Mouse (Mus musculus) liver, postnatal 0 days (tissue): ENCODE measurements around the gene Phactr2. TPM values are rescaled to one million over a fixed set of nuclear protein-coding genes. Genes with fewer than 3 reads are reported as not detected.
"Not testable (repeated sequence)": the region's sequence is repeated elsewhere in the genome, so short reads cannot be mapped to it uniquely, and the experiment has no call there.

Experiments used
- ATAC-seq: fragments of 200-750 bp; cut with Nextera tagmentation; 2 replicates; pipeline ENCODE4 v1.8.0; 2017; ENCODE audit warnings: mild to moderate bottlenecking, moderate library complexity
- DNase-seq: peaks from one replicate; pipeline ENCODE4 v3.0.0-alpha.2; 2016
- H3K27ac ChIP-seq: fragments of 300-500 bp; sonication (generic); 2 replicates; pipeline ENCODE4 v1.5.1; 2014; ENCODE audit warnings: antibody characterized with exemption, moderate library complexity, mild to moderate bottlenecking, low read depth
- H3K27me3 ChIP-seq: fragments of 300-500 bp; sonication (generic); 2 replicates; pipeline ENCODE4 v1.6.1; 2014; ENCODE audit warnings: low read length, control low read depth, mixed read lengths; ENCODE audit not compliant: insufficient read depth
- H3K36me3 ChIP-seq: fragments of 300-500 bp; sonication (generic); replicated peaks from 2 replicates; pipeline ENCODE4 v1.6.1; 2014; ENCODE audit warnings: mild to moderate bottlenecking, control low read depth, low read length, moderate library complexity, mixed read lengths; ENCODE audit not compliant: insufficient read depth
- H3K4me1 ChIP-seq: fragments of 300-500 bp; sonication (generic); 2 replicates; pipeline ENCODE4 v1.6.1; 2014; ENCODE audit warnings: antibody characterized with exemption, mild to moderate bottlenecking, control low read depth; ENCODE audit not compliant: insufficient read depth
- H3K4me2 ChIP-seq: fragments of 300-500 bp; sonication (generic); 2 replicates; pipeline ENCODE4 v1.6.1; 2014; ENCODE audit warnings: low read depth, mild to moderate bottlenecking, low read length, moderate library complexity, mixed read lengths
- H3K4me3 ChIP-seq: fragments of 300-500 bp; sonication (generic); 2 replicates; pipeline ENCODE4 v1.5.1; 2014; ENCODE audit warnings: low read depth, low read length
- H3K9ac ChIP-seq: fragments of 300-500 bp; sonication (generic); replicated peaks from 2 replicates; pipeline ENCODE4 v1.6.1; 2014; ENCODE audit warnings: mild to moderate bottlenecking, moderate library complexity
- H3K9me3 ChIP-seq: fragments of 300-500 bp; sonication (generic); 2 replicates; pipeline ENCODE4 v1.6.1; 2016; ENCODE audit warnings: mild to moderate bottlenecking, control low read depth, low read length, mixed read lengths
- CTCF ChIP-seq: sonication (generic); IDR thresholded peaks from 2 replicates; pipeline ENCODE4 v1.5.1; 2016; ENCODE audit warnings: antibody characterized with exemption, low read depth
- EP300 ChIP-seq: IDR thresholded peaks from 2 replicates; pipeline ENCODE4 v1.6.1; 2016; ENCODE audit warnings: antibody characterized with exemption, low read depth, mild to moderate bottlenecking
- WGBS: fragments of 180-500 bp; shearing (Covaris S2); extraction: QIAGEN DNeasy Blood & Tissue Kit; methylation state at CpG from one replicate; pipeline ENCODE4 v1.1.7; 2014; ENCODE audit not compliant: insufficient replicate concordance; 5-methylcytosine and 5-hydroxymethylcytosine counted together
- polyA plus RNA-seq: library from polyadenylated mRNA; unstranded; fragments of >200 nt; fragmentation: Nextera tagmentation; extraction: Ambion mirVana; gene quantifications from 2 replicates; pipeline ENCODE4 v1.2.1, GENCODE M21; 2015

The Phactr2 gene
- polyA plus RNA-seq = 4.9 and 5.4 TPM in 2 replicates

GRCm38 (mm10) chr10:13473833-13474567 lies at the start of gene Phactr2:
TSS of gene Phactr2 (minus strand) at chr10:13474412.
- DNase-seq (peak; percentile 55), ATAC-seq (peak; percentile 49)
- 2% methylated on average over 63 of the region's 71 CpGs for WGBS
- peak within 1 kb of the TSS; percentile 95 for H3K4me2 ChIP-seq
- TF ChIP-seq CTCF (no peak), EP300 (no peak)
- H3K9ac ChIP-seq = peak within 1 kb of the TSS; percentile 62
- H3K36me3 ChIP-seq = no peaks in the 10 kb centered on the region
- peak within 1 kb of the TSS; percentile 35; the same call in 1 of the 2 replicates for H3K27ac ChIP-seq
- H3K4me1 ChIP-seq = peaks cover 6% of the 10 kb centered on the region
- H3K27me3 ChIP-seq = peaks cover 28% of the 10 kb centered on the region
- peak within 1 kb of the TSS; percentile 68 for H3K4me3 ChIP-seq
- no peaks in the 10 kb centered on the region for H3K9me3 ChIP-seq

- H3K9me3 ChIP-seq = no peaks in the 10 kb centered on the region
- H3K36me3 ChIP-seq = peaks cover 5% of the 10 kb centered on the region
- ATAC-seq (peak; percentile 79), DNase-seq (no peak)
- H3K4me1 ChIP-seq = peaks cover 5% of the 10 kb centered on the region
- no peak overlapping the region for H3K9ac ChIP-seq
- TF ChIP-seq CTCF (no peak), EP300 (peak; percentile 71; the same call in 1 of the 2 replicates)
- no peak overlapping the region for H3K27ac ChIP-seq
- H3K27me3 ChIP-seq = no peaks in the 10 kb centered on the region
- peak overlapping the region; percentile 35; the same call in 1 of the 2 replicates for H3K4me2 ChIP-seq
- H3K4me3 ChIP-seq = no peak overlapping the region
- WGBS = 64% methylated on average over 4 of the region's 4 CpGs
These were observed 47.6 kb upstream of the Phactr2 start for GRCm38 (mm10) chr10:13521857-13522256.

- H3K4me1 ChIP-seq = peaks cover 10% of the 10 kb centered on the region
- peak; percentile 77 for ATAC-seq
- WGBS = 55% methylated on average over 8 of the region's 8 CpGs
- no peaks in the 10 kb centered on the region for H3K27me3 ChIP-seq
- peak overlapping the region; percentile 55 for H3K27ac ChIP-seq
- peak overlapping the region; percentile 86 for H3K4me2 ChIP-seq
- H3K4me3 ChIP-seq = peak overlapping the region; percentile 67; the same call in 1 of the 2 replicates
- no peak for TF ChIP-seq CTCF
- TF ChIP-seq EP300 = peak; percentile 94
- H3K9me3 ChIP-seq = no peaks in the 10 kb centered on the region
- H3K9ac ChIP-seq = peak overlapping the region; percentile 78
- DNase-seq = peak; percentile 55
- peaks cover 18% of the 10 kb centered on the region for H3K36me3 ChIP-seq
These were observed 28.2 kb upstream of the Phactr2 start for GRCm38 (mm10) chr10:13502371-13502770.

GRCm38 (mm10) chr10:13501533-13501932 lies 27.3 kb upstream of the Phactr2 start:
- not testable (repeated sequence) for H3K4me1 ChIP-seq, DNase-seq, ATAC-seq, H3K27me3 ChIP-seq, H3K9me3 ChIP-seq
- Histone ChIP-seq H3K4me3 (peak overlapping the region; percentile 67), H3K4me2 (peak overlapping the region; percentile 86), H3K36me3 (peaks cover 16% of the 10 kb centered on the region), H3K27ac (peak overlapping the region; percentile 67), H3K9ac (peak overlapping the region; percentile 78)
- 46% methylated on average over 4 of the region's 4 CpGs for WGBS

GRCm38 (mm10) chr10:13500938-13501496 lies 26.8 kb upstream of the Phactr2 start:
- DNase-seq (peak; percentile 89), ATAC-seq (peak; percentile 91)
- Histone ChIP-seq H3K27me3 (no peaks in the 10 kb centered on the region), H3K27ac (peak overlapping the region; percentile 67), H3K4me2 (peak overlapping the region; percentile 86), H3K4me1 (peaks cover 10% of the 10 kb centered on the region), H3K9ac (peak overlapping the region; percentile 78), H3K4me3 (peak overlapping the region; percentile 67), H3K36me3 (peaks cover 11% of the 10 kb centered on the region), H3K9me3 (no peaks in the 10 kb centered on the region)
- TF ChIP-seq CTCF = no peak
- TF ChIP-seq EP300 = 0 out of 2 replicates have a peak, but pooled peaks have one; percentile 17
- under 1% methylated on average over 22 of the region's 30 CpGs for WGBS

GRCm38 (mm10) chr10:13500473-13500872 lies 26.3 kb upstream of the Phactr2 start:
- peaks cover 6% of the 10 kb centered on the region for H3K36me3 ChIP-seq
- no peaks in the 10 kb centered on the region for H3K27me3 ChIP-seq
- ATAC-seq (no peak), DNase-seq (no peak)
- H3K9me3 ChIP-seq = no peaks in the 10 kb centered on the region
- WGBS = 33% methylated on average over 9 of the region's 9 CpGs
- H3K4me3 ChIP-seq = peak overlapping the region; percentile 67
- peak overlapping the region; percentile 86 for H3K4me2 ChIP-seq
- peak overlapping the region; percentile 78 for H3K9ac ChIP-seq
- H3K27ac ChIP-seq = peak overlapping the region; percentile 60
- no peak for TF ChIP-seq EP300
- no peak for TF ChIP-seq CTCF
- H3K4me1 ChIP-seq = peaks cover 10% of the 10 kb centered on the region
